ENCODE assay signal across 32 mouse cellular contexts in the genomic region with DNA sequence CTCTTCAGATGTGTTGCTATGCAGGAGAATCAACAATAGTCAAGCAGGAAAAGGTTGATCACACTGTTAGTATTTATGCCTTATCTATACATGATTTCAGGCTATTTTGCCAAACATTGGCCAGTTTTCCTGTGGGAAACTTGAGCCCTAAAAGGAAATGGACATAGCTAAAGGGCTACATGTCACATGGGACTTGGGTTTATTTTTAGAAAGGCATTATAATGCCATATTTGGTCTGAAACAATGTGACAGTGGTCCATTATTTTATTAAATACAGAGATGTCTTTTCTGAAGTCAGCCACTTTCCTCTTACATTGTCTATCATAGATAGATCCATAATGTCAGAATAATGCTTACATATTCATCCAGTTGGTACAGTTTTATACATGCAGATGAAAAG. TPM values are rescaled to one million over a fixed set of nuclear protein-coding genes. Genes with fewer than 3 reads are reported as not detected.
A peak's percentile ranks its signal among the peaks of the same experiment; 100 is the strongest.
DNase-seq lines count a peak whose midpoint lies in the region; ATAC-seq and TF ChIP-seq lines count a peak whose summit lies in the region.
"Had no signal": no experiment of that assay in that cellular context is flagged by ENCODE, and none has a peak within 500 bp of the region (broad histone marks: within the 10 kb centered on the region; RNA-seq: fewer than 3 reads in every experiment).

No protein-coding gene starts in this region.

- H3K27me3 ChIP-seq in heart, embryonic 16.5 days (ENCODE audit: control insufficient read depth, insufficient read depth, low read length), result no peaks in the 10 kb centered on the region
- no peaks in the 10 kb centered on the region for H3K27me3 ChIP-seq in lung, embryonic 14.5 days (ENCODE audit: insufficient read depth, low read length)
- H3K27me3 ChIP-seq: embryonic facial prominence, embryonic 12.5 days; forebrain, embryonic 15.5 days; hindbrain, embryonic 15.5 days; limb, embryonic 12.5 days; liver, embryonic 15.5 days; midbrain, embryonic 15.5 days; neural tube, embryonic 15.5 days; Patski had no signal

- H3K4me3 ChIP-seq in gastrocnemius, adult 2 months, result no peak overlapping the region
- no peak overlapping the region for H3K4me3 ChIP-seq in heart, embryonic 16.5 days (ENCODE audit: low read length)
- H3K4me3 ChIP-seq in lung, embryonic 14.5 days (ENCODE audit: low read depth, low read length), result no peak overlapping the region
- H3K4me3 ChIP-seq: embryonic facial prominence, embryonic 12.5 days; forebrain, embryonic 10.5 days; forebrain, embryonic 15.5 days; hindbrain, embryonic 10.5 days; hindbrain, embryonic 15.5 days; layer of hippocampus, adult 2 months; left cerebral cortex, adult 2 months; limb, embryonic 12.5 days; liver, embryonic 15.5 days; midbrain, embryonic 10.5 days; midbrain, embryonic 15.5 days; neural tube, embryonic 15.5 days had no signal

- H3K4me1 ChIP-seq in heart, embryonic 16.5 days (ENCODE audit: control insufficient read depth, insufficient read depth, low read length), result peaks cover 7% of the 10 kb centered on the region
- no peaks in the 10 kb centered on the region for H3K4me1 ChIP-seq in lung, embryonic 14.5 days (ENCODE audit: insufficient read depth)
- H3K4me1 ChIP-seq: embryonic facial prominence, embryonic 12.5 days; forebrain, embryonic 10.5 days; forebrain, embryonic 15.5 days; hindbrain, embryonic 10.5 days; hindbrain, embryonic 15.5 days; limb, embryonic 12.5 days; midbrain, embryonic 10.5 days; midbrain, embryonic 15.5 days; neural tube, embryonic 15.5 days had no signal

- TF ChIP-seq CTCF in gastrocnemius, adult 2 months (IDR thresholded peaks at IDR 0.05), result no peak
- no peak for TF ChIP-seq CTCF in lung, embryonic 14.5 days (IDR thresholded peaks at IDR 0.05; ENCODE audit: low read depth)

- no peaks in the 10 kb centered on the region; the same call in 1 of the 2 replicates for H3K36me3 ChIP-seq in heart, embryonic 16.5 days (ENCODE audit: control insufficient read depth, insufficient read depth)
- peaks cover 11% of the 10 kb centered on the region for H3K36me3 ChIP-seq in lung, embryonic 14.5 days (ENCODE audit: insufficient read depth)
- H3K36me3 ChIP-seq: embryonic facial prominence, embryonic 12.5 days; forebrain, embryonic 10.5 days; forebrain, embryonic 15.5 days; hindbrain, embryonic 15.5 days; liver, embryonic 15.5 days; midbrain, embryonic 15.5 days had no signal

- no peak overlapping the region for H3K4me2 ChIP-seq in heart, embryonic 16.5 days (ENCODE audit: low read depth, low read length)
- no peak overlapping the region for H3K4me2 ChIP-seq in lung, embryonic 14.5 days
- H3K4me2 ChIP-seq: embryonic facial prominence, embryonic 12.5 days; forebrain, embryonic 15.5 days; hindbrain, embryonic 15.5 days; limb, embryonic 12.5 days; liver, embryonic 15.5 days; midbrain, embryonic 15.5 days; neural tube, embryonic 15.5 days had no signal

- intact Hi-C loops in gastrocnemius, adult 2 months (cut with DNase I), result no loop called here
- intact Hi-C loops in heart, postnatal 36 days (cut with DNase I), result no loop called here

- ATAC-seq in heart, embryonic 16.5 days (replicated peaks; ENCODE audit: extremely low read depth, insufficient read depth, low FRiP score), result no peak
- ATAC-seq in lung, embryonic 14.5 days (ENCODE audit: insufficient read depth), result no peak
- ATAC-seq: forebrain, embryonic 15.5 days; inflammation-experienced regulatory T-cells, adult 6 months; midbrain, embryonic 15.5 days; Patski had no signal

- peak overlapping the region; percentile 63 for H3K27ac ChIP-seq in gastrocnemius, adult 2 months
- 0 out of 2 replicates have a peak overlapping the region, but pooled peaks have one; percentile 8 for H3K27ac ChIP-seq in heart, embryonic 16.5 days (ENCODE audit: low read length)
- H3K27ac ChIP-seq in lung, embryonic 14.5 days (ENCODE audit: low read depth), result peak overlapping the region; percentile 52; the same call in 1 of the 2 replicates
- H3K27ac ChIP-seq: embryonic facial prominence, embryonic 12.5 days; forebrain, embryonic 10.5 days; forebrain, embryonic 15.5 days; hindbrain, embryonic 10.5 days; hindbrain, embryonic 15.5 days; layer of hippocampus, adult 2 months; left cerebral cortex, adult 2 months; limb, embryonic 12.5 days; liver, embryonic 15.5 days; midbrain, embryonic 10.5 days; midbrain, embryonic 15.5 days; neural tube, embryonic 15.5 days had no signal

- H3K9ac ChIP-seq in heart, embryonic 16.5 days (ENCODE audit: low read length), result no peak overlapping the region
- H3K9ac ChIP-seq in lung, embryonic 14.5 days, result no peak overlapping the region
- H3K9ac ChIP-seq: embryonic facial prominence, embryonic 12.5 days; forebrain, embryonic 15.5 days; hindbrain, embryonic 15.5 days; limb, embryonic 12.5 days; liver, embryonic 15.5 days; midbrain, embryonic 15.5 days; neural tube, embryonic 15.5 days had no signal

- H3K9me3 ChIP-seq in heart, embryonic 16.5 days (replicated peaks; ENCODE audit: control insufficient read depth, low read length), result no peaks in the 10 kb centered on the region
- no peaks in the 10 kb centered on the region for H3K9me3 ChIP-seq in lung, embryonic 14.5 days (ENCODE audit: low read depth, low read length)
- H3K9me3 ChIP-seq: embryonic facial prominence, embryonic 12.5 days; forebrain, embryonic 10.5 days; forebrain, embryonic 15.5 days; G1E; hindbrain, embryonic 10.5 days; hindbrain, embryonic 15.5 days; limb, embryonic 12.5 days; liver, embryonic 15.5 days; midbrain, embryonic 10.5 days; midbrain, embryonic 15.5 days; neural tube, embryonic 15.5 days had no signal

- DNase-seq in gastrocnemius, adult 2 months, result no peak
- DNase-seq in gastrocnemius, adult 18-20 months (ENCODE audit: low spot score), result no peak
- no peak for DNase-seq in heart, postnatal 36 days
- peak; percentile 39 for DNase-seq in lung, embryonic 14.5 days
- DNase-seq in lung, postnatal 36 days, result no peak
- no peak for DNase-seq in adrenal gland, adult 18-20 months (ENCODE audit: low spot score in 2 of 2)
- DNase-seq: adrenal gland, postnatal 14 days; cerebellum, adult 11-12 months; cerebellum, adult 9-11 months; embryo, embryonic 11 days; kidney, adult 11 months; kidney, postnatal 36 days; lung, postnatal 14 days; retina, postnatal 1 day; right cerebral cortex, postnatal 14 days; thymus, postnatal 14 days had no signal

RNA-seq across cellular contexts. Expression of gene Gpr21, which starts 11.5 kb away (rescaled TPM):
- total RNA-seq in gastrocnemius, adult 2 months (2021), result under 1 TPM; 0.50 to 0.71 TPM
- under 1 TPM; 0.40 to 0.43 TPM for total RNA-seq in gastrocnemius, adult 18-20 months (2021)
- polyA plus RNA-seq in heart, embryonic 16.5 days (2015; fragmentation: Nextera tagmentation; extraction: Ambion mirVana), result 0.75 and 1.2 TPM in 2 replicates
- total RNA-seq in heart, postnatal 36 days (2021), result under 1 TPM; 0.60 to 0.78 TPM
- 2.5 and 2.9 TPM in 2 replicates for polyA plus RNA-seq in lung, embryonic 14.5 days (2014; fragmentation: Nextera tagmentation; extraction: Ambion mirVana)
- total RNA-seq in adrenal gland, adult 18-20 months (2021), result under 1 TPM; 0.80 to 0.89 TPM
- polyA plus RNA-seq: G1E had no signal

Comparison
In these comparisons a context has a peak if more than half of its experiments do, and no peak if none do; other contexts are left out.
1. H3K27ac ChIP-seq: peak in every context shown above with its lines; median percentile 63 in gastrocnemius, adult 2 months; 52 in lung, embryonic 14.5 days; 8 in heart, embryonic 16.5 days.